In the genomic region with DNA sequence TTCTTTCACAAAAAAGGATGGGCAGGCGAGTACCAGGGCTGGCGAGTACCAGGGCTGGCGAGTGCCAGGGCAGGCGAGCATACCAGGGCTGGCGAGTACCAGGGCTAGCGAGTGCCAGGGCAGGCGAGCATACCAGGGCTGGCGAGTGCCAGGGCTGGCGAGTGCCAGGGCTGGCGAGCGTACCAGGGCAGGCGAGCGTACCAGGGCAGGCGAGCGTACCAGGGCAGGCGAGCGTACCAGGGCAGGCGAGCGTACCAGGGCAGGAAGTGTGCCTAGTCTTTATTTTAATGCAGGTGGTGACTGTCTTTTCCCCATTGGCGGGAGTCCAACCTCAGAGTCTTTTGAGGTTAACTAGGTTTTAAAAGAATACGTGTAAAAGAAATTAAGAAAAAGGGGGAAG, we compare ENCODE assay signal across 11 mouse cellular contexts. TPM values are rescaled to one million over a fixed set of nuclear protein-coding genes. Genes with fewer than 3 reads are reported as not detected.
DNase-seq lines count a peak whose midpoint lies in the region; ATAC-seq and TF ChIP-seq lines count a peak whose summit lies in the region.
"Had no signal": no experiment of that assay in that cellular context is flagged by ENCODE, and none has a peak within 500 bp of the region (broad histone marks: within the 10 kb centered on the region; RNA-seq: fewer than 3 reads in every experiment).

No protein-coding gene starts in this region.

- H3K4me3 ChIP-seq in spleen, adult 2 months (ENCODE audit: extremely low read depth, insufficient read depth, insufficient read length), result peak overlapping the region; percentile 43; the same call in 1 of the 2 replicates
- H3K4me3 ChIP-seq in forebrain, postnatal 0 days (ENCODE audit: low read depth, low read length), result no peak overlapping the region
- H3K4me3 ChIP-seq: embryonic facial prominence, embryonic 12.5 days; neural tube, embryonic 13.5 days; stomach, embryonic 15.5 days had no signal

- no peak for TF ChIP-seq CTCF in spleen, adult 2 months (IDR thresholded peaks at IDR 0.05; ENCODE audit: extremely low read depth, insufficient read depth, insufficient read length, insufficient replicate concordance)
- TF ChIP-seq CTCF in forebrain, postnatal 0 days (IDR thresholded peaks at IDR 0.05; ENCODE audit: low read depth), result no peak

- DNase-seq in spleen, adult 2 months (ENCODE audit: low read depth in 1 of 2, low spot score in 2 of 2), result peak; percentile 19 to 45
- DNase-seq in spleen, postnatal 14 days (ENCODE audit: low spot score in 2 of 2), result no peak
- DNase-seq in cerebellum, adult 18-20 months, result peak; percentile 65 to 68
- DNase-seq in kidney, postnatal 25 days, result peak; percentile 39 to 62
- no peak for DNase-seq in right cerebral cortex, postnatal 36 days (ENCODE audit: low spot score in 2 of 2)
- DNase-seq in lung, postnatal 14 days, result no peak
- no peak for DNase-seq in forebrain, postnatal 0 days
- DNase-seq: lung, adult 2 months had no signal

- no peak for TF ChIP-seq POLR2A in spleen, adult 2 months (IDR thresholded peaks at IDR 0.05; ENCODE audit: low read depth, low read length)

- H3K4me2 ChIP-seq in forebrain, postnatal 0 days (ENCODE audit: low read depth), result no peak overlapping the region
- H3K4me2 ChIP-seq: embryonic facial prominence, embryonic 12.5 days; neural tube, embryonic 13.5 days; stomach, embryonic 15.5 days had no signal

- H3K36me3 ChIP-seq in spleen, adult 2 months (ENCODE audit: control insufficient read depth, insufficient read depth, low read length), result no peaks in the 10 kb centered on the region
- H3K36me3 ChIP-seq in forebrain, postnatal 0 days (ENCODE audit: insufficient read depth), result no peaks in the 10 kb centered on the region
- H3K36me3 ChIP-seq: embryonic facial prominence, embryonic 12.5 days; neural tube, embryonic 13.5 days; stomach, embryonic 15.5 days had no signal

- no peak for ATAC-seq in forebrain, postnatal 0 days

- 6% methylated on average over 21 of the region's 21 CpGs for WGBS in spleen, adult 2 months
- 71% methylated on average over 21 of the region's 21 CpGs for WGBS in forebrain, postnatal 0 days

- H3K9me3 ChIP-seq in forebrain, postnatal 0 days (ENCODE audit: low read length), result no peaks in the 10 kb centered on the region
- H3K9me3 ChIP-seq: embryonic facial prominence, embryonic 12.5 days; neural tube, embryonic 13.5 days; stomach, embryonic 15.5 days had no signal

- peak overlapping the region; percentile 78 for H3K27ac ChIP-seq in spleen, adult 2 months (ENCODE audit: insufficient read depth, low read length)
- H3K27ac ChIP-seq in forebrain, postnatal 0 days (ENCODE audit: low read depth, low read length), result no peak overlapping the region
- H3K27ac ChIP-seq: embryonic facial prominence, embryonic 12.5 days; neural tube, embryonic 13.5 days; stomach, embryonic 15.5 days had no signal

- no peak overlapping the region for H3K9ac ChIP-seq in forebrain, postnatal 0 days
- H3K9ac ChIP-seq: embryonic facial prominence, embryonic 12.5 days; neural tube, embryonic 13.5 days; stomach, embryonic 15.5 days had no signal

- peaks cover 16% of the 10 kb centered on the region for H3K4me1 ChIP-seq in spleen, adult 2 months (ENCODE audit: control insufficient read depth, insufficient read depth, insufficient read length)
- peaks cover 5% of the 10 kb centered on the region; the same call in 1 of the 2 replicates for H3K4me1 ChIP-seq in forebrain, postnatal 0 days (ENCODE audit: insufficient read depth)

- H3K27me3 ChIP-seq in spleen, adult 2 months (ENCODE audit: control insufficient read depth, insufficient read depth, low read length), result no peaks in the 10 kb centered on the region
- no peaks in the 10 kb centered on the region for H3K27me3 ChIP-seq in forebrain, postnatal 0 days (ENCODE audit: insufficient read depth, low read length)
- H3K27me3 ChIP-seq: embryonic facial prominence, embryonic 12.5 days; neural tube, embryonic 13.5 days; stomach, embryonic 15.5 days had no signal

RNA-seq across cellular contexts. Expression of a gene that starts 3.4 kb away (rescaled TPM):
- polyA plus RNA-seq in spleen, adult 2 months (2012; rRNA removed), result 40.4 and 44.7 TPM in 2 replicates
- total RNA-seq in forebrain, postnatal 0 days (2014; rRNA removed), result 87.6 and 111 TPM in 2 replicates
- polyA plus RNA-seq in forebrain, postnatal 0 days (2015; fragmentation: Nextera tagmentation; extraction: Ambion mirVana), result 40.1 and 49.5 TPM in 2 replicates

RNA-seq across cellular contexts. Expression of a gene that starts 24.7 kb away (rescaled TPM):
- polyA plus RNA-seq in spleen, adult 2 months (2012; rRNA removed), result 8.0 and 9.4 TPM in 2 replicates
- total RNA-seq in forebrain, postnatal 0 days (2014; rRNA removed), result 27.8 and 35.2 TPM in 2 replicates
- 27.1 and 27.5 TPM in 2 replicates for polyA plus RNA-seq in forebrain, postnatal 0 days (2015; fragmentation: Nextera tagmentation; extraction: Ambion mirVana)

Comparison
In these comparisons a context has a peak if more than half of its experiments do, and no peak if none do; other contexts are left out.
1. DNase-seq: peak in spleen, adult 2 months (2 of 2), cerebellum, adult 18-20 months (2 of 2) and kidney, postnatal 25 days (2 of 2); none in spleen, postnatal 14 days (0 of 2), right cerebral cortex, postnatal 36 days (0 of 2), lung, postnatal 14 days (single experiment) and forebrain, postnatal 0 days (single experiment).